Mouse (Mus musculus): Measurements from ENCODE around the gene Dus1l. TPM values are rescaled to one million over a fixed set of nuclear protein-coding genes. Genes with fewer than 3 reads are reported as not detected.
"Not testable (repeated sequence)": the region's sequence is repeated elsewhere in the genome, so short reads cannot be mapped to it uniquely, and the experiment has no call there.

The Dus1l gene
- total RNA-seq, 4 experiments from 2014 or later, result 62.8 to 71.6 (median 70.5) TPM

- no peak for DNase-seq
Observed at GRCm38 (mm10) chr11:120818251-120818650, 22.0 kb upstream of the Dus1l start.

GRCm38 (mm10) chr11:120817358-120817757, 21.2 kb upstream of the Dus1l start:
- DNase-seq, result no peak

GRCm38 (mm10) chr11:120812068-120812467, 15.9 kb upstream of the Dus1l start:
- DNase-seq, result no peak

- DNase-seq, result peak; percentile 55
Observed at GRCm38 (mm10) chr11:120808010-120808409, 11.8 kb upstream of the Dus1l start.

- no peak for DNase-seq
Observed at GRCm38 (mm10) chr11:120805375-120806298, 9.4 kb upstream of the Dus1l start.

- DNase-seq, result no peak
Observed at GRCm38 (mm10) chr11:120804769-120805168, 8.6 kb upstream of the Dus1l start.

- DNase-seq, result no peak
Observed at GRCm38 (mm10) chr11:120804274-120804673, 8.1 kb upstream of the Dus1l start.

GRCm38 (mm10) chr11:120800061-120800904, 4.1 kb upstream of the Dus1l start:
- peak; percentile 88 for DNase-seq

GRCm38 (mm10) chr11:120799316-120799890, 3.2 kb upstream of the Dus1l start:
- no peak for DNase-seq

DNA sequence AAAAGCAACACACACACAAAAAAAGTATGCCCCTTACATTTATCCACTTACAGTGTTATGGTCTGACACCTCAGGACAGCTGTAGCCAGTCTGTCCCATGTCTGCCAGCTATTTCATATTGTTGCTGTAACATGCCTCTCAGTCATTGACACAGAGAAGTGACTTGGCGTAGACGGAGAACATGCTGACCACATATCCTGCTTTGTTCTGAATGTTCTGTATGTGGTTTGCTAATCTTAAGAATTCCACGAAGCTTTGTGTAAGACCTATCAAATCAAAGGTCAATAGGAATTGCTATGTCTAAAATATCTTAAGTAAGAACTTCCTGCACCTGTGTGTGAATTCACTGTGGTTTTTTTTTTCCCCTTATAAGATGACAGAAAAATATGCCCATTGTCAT, 2.0 kb upstream of the Dus1l start:
- no peak for DNase-seq

DNA sequence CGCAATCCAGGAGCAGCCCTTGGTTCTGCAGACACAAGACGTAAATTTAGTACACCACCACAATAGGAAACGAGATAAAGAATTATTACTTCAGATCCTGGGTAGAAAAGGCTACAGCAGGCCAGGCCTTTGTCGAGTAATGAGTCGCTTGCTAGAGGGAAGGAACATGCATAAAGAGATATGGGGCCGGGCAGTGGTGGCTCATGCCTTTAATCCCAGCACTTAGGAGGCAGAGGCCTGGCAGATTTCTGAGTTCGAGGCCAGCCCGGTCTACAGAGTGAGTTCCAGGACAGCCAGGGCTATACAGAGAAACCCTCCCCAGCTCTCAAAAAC, 377 bp upstream of the Dus1l start:
- no peak for DNase-seq

GRCm38 (mm10) chr11:120792652-120793051, 3.6 kb downstream of the Dus1l start:
- no peak for DNase-seq

- DNase-seq, result no peak
Observed at GRCm38 (mm10) chr11:120789810-120790209, 6.4 kb downstream of the Dus1l start.

GRCm38 (mm10) chr11:120789355-120789754, 6.8 kb downstream of the Dus1l start:
- no peak for DNase-seq

DNA sequence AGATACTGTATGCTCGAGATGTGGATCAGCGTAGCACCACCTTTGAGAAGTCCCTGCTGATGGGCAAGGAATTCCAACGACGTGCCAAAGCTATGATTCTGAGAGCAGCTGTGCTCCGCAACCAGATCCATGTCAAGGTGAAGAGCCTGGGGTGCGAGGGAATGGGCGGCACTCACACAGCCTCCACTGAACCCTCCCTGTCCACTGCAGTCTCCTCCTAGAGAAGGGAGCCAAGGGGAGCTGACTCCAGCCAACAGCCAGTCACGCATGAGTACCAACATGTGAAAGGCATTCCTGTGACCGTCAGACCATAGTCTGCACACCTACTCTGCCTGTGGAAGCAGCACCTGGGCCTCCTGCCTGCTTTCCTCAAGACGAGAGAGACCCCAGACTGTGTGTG, 7.7 kb downstream of the Dus1l start:
- not testable (repeated sequence) for DNase-seq

DNA sequence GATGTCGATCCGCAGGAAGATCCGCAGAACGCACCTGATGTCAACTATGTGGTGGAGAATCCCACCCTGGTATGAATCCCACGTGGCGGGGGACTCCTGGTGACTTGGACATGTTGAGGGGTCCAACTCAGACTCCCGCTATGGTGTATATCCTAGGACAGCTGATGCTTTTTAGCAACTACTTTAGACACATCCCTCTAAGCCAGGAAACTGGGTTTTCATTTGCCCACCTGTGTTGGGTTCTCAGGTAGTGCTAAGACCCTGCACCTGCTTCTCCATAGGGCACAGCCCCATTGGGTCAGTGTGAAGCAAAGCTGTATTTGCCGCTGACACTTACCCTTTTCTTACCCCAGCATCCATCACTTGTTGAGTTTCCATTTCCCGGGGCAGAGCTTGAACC, 11.1 kb downstream of the Dus1l start:
- DNase-seq, result no peak

DNA sequence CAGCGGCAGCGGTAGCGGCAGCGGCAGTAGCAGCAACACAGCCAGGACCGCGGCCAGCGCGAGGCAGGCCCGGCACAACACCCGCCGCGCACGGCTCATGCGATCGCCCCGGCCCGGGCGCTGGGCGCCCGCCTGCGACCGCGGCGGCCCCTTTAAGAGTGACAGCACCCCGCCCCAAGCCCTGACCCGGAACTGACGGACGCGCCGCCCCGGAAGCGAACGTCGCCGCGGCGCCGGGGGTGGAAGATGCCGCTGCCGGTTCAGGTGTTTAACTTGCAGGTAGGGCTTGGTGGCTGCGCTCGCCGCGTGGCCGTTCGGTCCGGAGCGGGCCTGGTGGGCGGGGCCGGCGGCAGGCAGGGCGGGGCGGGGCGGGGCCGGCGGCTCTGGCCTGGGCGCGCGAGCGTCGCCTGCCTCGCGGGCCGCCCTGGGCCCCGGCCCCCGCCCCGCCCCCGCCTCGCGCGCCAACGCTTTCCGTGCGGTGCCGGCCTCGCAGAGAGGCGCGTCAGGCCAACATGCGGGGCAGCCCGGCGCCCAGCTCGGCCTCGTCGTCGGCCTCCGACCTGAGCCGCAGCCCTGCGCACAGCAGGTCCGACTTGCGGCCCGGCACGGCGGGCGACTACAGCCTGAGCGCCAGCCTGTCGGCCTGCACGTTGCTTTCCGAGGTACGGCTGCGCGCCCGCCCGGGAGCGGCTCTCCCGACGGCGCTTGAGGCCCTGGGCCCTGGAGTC, 12.0 kb downstream of the Dus1l start, which contains the start of the genes Rfng and Gps1:
Rfng (minus strand) TSS at position 144 of the 728 bp plus-strand sequence.
Gps1 (plus strand) TSS at position 209 of the 728 bp plus-strand sequence.
- DNase-seq, result peak; percentile 73

- DNase-seq, result no peak
Observed at GRCm38 (mm10) chr11:120783426-120784063, 12.7 kb downstream of the Dus1l start.

- not testable (repeated sequence) for DNase-seq
Observed at GRCm38 (mm10) chr11:120781361-120781760, 14.8 kb downstream of the Dus1l start.

GRCm38 (mm10) chr11:120779876-120780275, 16.3 kb downstream of the Dus1l start:
- DNase-seq, result no peak

DNA sequence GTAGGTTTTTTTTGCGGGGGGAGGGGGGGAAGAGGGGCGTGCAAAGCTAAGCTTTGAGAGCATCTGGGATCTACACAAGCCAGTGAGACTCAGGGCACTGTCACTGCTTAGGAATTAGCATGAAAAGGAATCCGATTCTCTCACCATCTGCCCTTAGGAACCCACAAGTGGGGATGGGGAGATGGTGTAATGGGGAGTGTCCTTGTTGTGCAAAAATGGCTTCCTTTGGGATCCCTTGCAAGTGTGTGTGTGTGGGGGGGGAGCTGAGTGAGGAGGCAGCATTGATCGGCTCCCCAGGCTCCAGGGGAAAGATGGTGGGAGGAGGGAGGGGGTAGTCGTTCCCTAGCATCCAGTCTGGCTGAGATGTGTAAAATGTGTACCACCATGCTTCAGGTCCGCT, 19.1 kb downstream of the Dus1l start:
- no peak for DNase-seq

Measured in adrenal gland, adult 8-10 months (tissue).